ENCODE assay signal across 23 mouse cellular contexts in genomic region chr16:36931381-36931780, GRCm38 (mm10). TPM values are rescaled to one million over a fixed set of nuclear protein-coding genes. Genes with fewer than 3 reads are reported as not detected.
DNase-seq lines count a peak whose midpoint lies in the region; ATAC-seq and TF ChIP-seq lines count a peak whose summit lies in the region.
"Had no signal": no experiment of that assay in that cellular context is flagged by ENCODE, and none has a peak within 500 bp of the region (broad histone marks: within the 10 kb centered on the region; RNA-seq: fewer than 3 reads in every experiment).

No protein-coding gene starts in this region.

- H3K4me1 ChIP-seq in embryonic facial prominence, embryonic 12.5 days: no peaks in the 10 kb centered on the region
- no peaks in the 10 kb centered on the region for H3K4me1 ChIP-seq in embryonic facial prominence, embryonic 10.5 days
- peaks cover 27% of the 10 kb centered on the region; the same call in 1 of the 2 replicates for H3K4me1 ChIP-seq in spleen, adult 2 months (ENCODE audit: control insufficient read depth, insufficient read depth, insufficient read length)
- H3K4me1 ChIP-seq in bone marrow macrophage, adult 2 months (ENCODE audit: control insufficient read depth, insufficient read depth, low read length): peaks cover 47% of the 10 kb centered on the region
- H3K4me1 ChIP-seq in limb, embryonic 12.5 days (replicated peaks): peaks cover 6% of the 10 kb centered on the region
- H3K4me1 ChIP-seq: forebrain, embryonic 12.5 days; hindbrain, embryonic 13.5 days had no signal

- 91% methylated on average over 10 of the region's 10 CpGs for WGBS in embryonic facial prominence, embryonic 12.5 days
- WGBS in embryonic facial prominence, embryonic 10.5 days: 92% methylated on average over 10 of the region's 10 CpGs
- 98% methylated on average over 10 of the region's 10 CpGs for WGBS in spleen, adult 2 months
- WGBS in limb, embryonic 12.5 days: 78% methylated on average over 10 of the region's 10 CpGs

- no peak overlapping the region for H3K9ac ChIP-seq in embryonic facial prominence, embryonic 12.5 days
- H3K9ac ChIP-seq in limb, embryonic 12.5 days (replicated peaks): no peak overlapping the region
- H3K9ac ChIP-seq: forebrain, embryonic 12.5 days; forebrain, postnatal 0 days; heart, embryonic 15.5 days; hindbrain, embryonic 13.5 days had no signal

- H3K36me3 ChIP-seq in embryonic facial prominence, embryonic 12.5 days: peaks cover 51% of the 10 kb centered on the region
- peaks cover 70% of the 10 kb centered on the region for H3K36me3 ChIP-seq in embryonic facial prominence, embryonic 10.5 days (replicated peaks)
- H3K36me3 ChIP-seq in spleen, adult 2 months (ENCODE audit: control insufficient read depth, insufficient read depth, low read length): peaks cover 14% of the 10 kb centered on the region
- H3K36me3 ChIP-seq in limb, embryonic 12.5 days: peaks cover 69% of the 10 kb centered on the region

- no peak for ATAC-seq in embryonic facial prominence, embryonic 12.5 days (ENCODE audit: insufficient number of reproducible peaks, insufficient read depth, low FRiP score, low TSS enrichment)
- ATAC-seq in limb, embryonic 12.5 days (ENCODE audit: insufficient number of reproducible peaks, insufficient read depth, low FRiP score, low TSS enrichment, low read depth): no peak
- ATAC-seq: CD4-positive, CD25-positive, alpha-beta regulatory T cell, adult 4 months; forebrain, postnatal 0 days; hindbrain, postnatal 0 days had no signal

- DNase-seq in embryonic facial prominence, embryonic 10.5 days (ENCODE audit: low spot score): no peak
- no peak for DNase-seq in spleen, adult 2 months (ENCODE audit: low read depth in 1 of 2, low spot score in 2 of 2)
- DNase-seq in spleen, postnatal 36 days (ENCODE audit: low spot score in 2 of 2): no peak
- no peak for DNase-seq in right cerebral cortex, postnatal 10 days (ENCODE audit: low spot score in 2 of 2)
- DNase-seq in left cerebral cortex, adult 18-20 months (ENCODE audit: low spot score in 2 of 2): no peak
- DNase-seq: cerebellum, adult 11-12 months; cerebellum, adult 9-11 months; cerebellum, postnatal 36 days; forebrain, postnatal 0 days; gastrocnemius, postnatal 36 days; heart, adult 18-20 months; heart, postnatal 14 days had no signal

- H3K27ac ChIP-seq in embryonic facial prominence, embryonic 12.5 days: 0 out of 2 replicates have a peak overlapping the region, but pooled peaks have one; percentile 8
- H3K27ac ChIP-seq in embryonic facial prominence, embryonic 10.5 days (replicated peaks): no peak overlapping the region
- H3K27ac ChIP-seq in spleen, adult 2 months (ENCODE audit: insufficient read depth, low read length): peak overlapping the region; percentile 88
- H3K27ac ChIP-seq in bone marrow macrophage, adult 2 months (ENCODE audit: insufficient read depth, low read depth, low read length): peak overlapping the region; percentile 63
- peak overlapping the region; percentile 17; the same call in 1 of the 2 replicates for H3K27ac ChIP-seq in limb, embryonic 12.5 days
- H3K27ac ChIP-seq: forebrain, embryonic 12.5 days; heart, embryonic 15.5 days; hindbrain, embryonic 13.5 days; hindbrain, postnatal 0 days had no signal

- no peak overlapping the region for H3K4me3 ChIP-seq in embryonic facial prominence, embryonic 12.5 days
- no peak overlapping the region for H3K4me3 ChIP-seq in embryonic facial prominence, embryonic 10.5 days
- H3K4me3 ChIP-seq in spleen, adult 2 months (ENCODE audit: extremely low read depth, insufficient read depth, insufficient read length): no peak overlapping the region
- H3K4me3 ChIP-seq in bone marrow macrophage, adult 2 months (ENCODE audit: insufficient read depth, low read length): no peak overlapping the region
- H3K4me3 ChIP-seq in limb, embryonic 12.5 days (replicated peaks): no peak overlapping the region
- H3K4me3 ChIP-seq: forebrain, embryonic 12.5 days; heart, embryonic 15.5 days; hindbrain, embryonic 13.5 days had no signal

- no peaks in the 10 kb centered on the region for H3K9me3 ChIP-seq in embryonic facial prominence, embryonic 12.5 days
- H3K9me3 ChIP-seq in embryonic facial prominence, embryonic 10.5 days: no peaks in the 10 kb centered on the region
- H3K9me3 ChIP-seq in limb, embryonic 12.5 days: no peaks in the 10 kb centered on the region
- H3K9me3 ChIP-seq: forebrain, embryonic 12.5 days; heart, embryonic 15.5 days; hindbrain, embryonic 13.5 days had no signal

- H3K27me3 ChIP-seq in embryonic facial prominence, embryonic 12.5 days: no peaks in the 10 kb centered on the region
- no peaks in the 10 kb centered on the region for H3K27me3 ChIP-seq in embryonic facial prominence, embryonic 10.5 days (replicated peaks; ENCODE audit: low read depth, poor library complexity, severe bottlenecking)
- H3K27me3 ChIP-seq in spleen, adult 2 months (ENCODE audit: control insufficient read depth, insufficient read depth, low read length): no peaks in the 10 kb centered on the region
- H3K27me3 ChIP-seq in limb, embryonic 12.5 days: no peaks in the 10 kb centered on the region
- H3K27me3 ChIP-seq: forebrain, embryonic 12.5 days; heart, embryonic 15.5 days; hindbrain, embryonic 13.5 days had no signal

- TF ChIP-seq CTCF in spleen, adult 2 months (IDR thresholded peaks at IDR 0.05; ENCODE audit: extremely low read depth, insufficient read depth, insufficient read length, insufficient replicate concordance): no peak
- TF ChIP-seq CTCF in bone marrow macrophage, adult 2 months (IDR thresholded peaks at IDR 0.05; ENCODE audit: low read depth, low read length): no peak

- H3K4me2 ChIP-seq in embryonic facial prominence, embryonic 12.5 days (replicated peaks): no peak overlapping the region
- H3K4me2 ChIP-seq in limb, embryonic 12.5 days: no peak overlapping the region
- H3K4me2 ChIP-seq: forebrain, embryonic 12.5 days; heart, embryonic 11.5 days; heart, embryonic 15.5 days; hindbrain, embryonic 13.5 days had no signal

- no peak for TF ChIP-seq POLR2A in spleen, adult 2 months (IDR thresholded peaks at IDR 0.05; ENCODE audit: low read depth, low read length)
- no peak for TF ChIP-seq POLR2A in bone marrow macrophage, adult 2 months (IDR thresholded peaks at IDR 0.05; ENCODE audit: borderline replicate concordance, low read depth, low read length)

RNA-seq across cellular contexts. Expression of gene Hcls1, which starts 3.4 kb away (rescaled TPM):
- polyA plus RNA-seq in embryonic facial prominence, embryonic 12.5 days (2016; fragmentation: Nextera tagmentation; extraction: Ambion mirVana): 3.4 TPM in 2 replicates
- polyA plus RNA-seq in embryonic facial prominence, embryonic 10.5 days (2016; fragmentation: Nextera tagmentation; extraction: Ambion mirVana): 1.5 and 3.0 TPM in 2 replicates
- 114 and 126 TPM in 2 replicates for polyA plus RNA-seq in spleen, adult 2 months (2012; rRNA removed)
- 349 and 368 TPM in 2 replicates for polyA plus RNA-seq in bone marrow macrophage, adult 2 months (2012; ENCODE audit: insufficient read depth, insufficient read length, missing spikeins)
- polyA plus RNA-seq in limb, embryonic 12.5 days (2016; fragmentation: Nextera tagmentation; extraction: Ambion mirVana): 2.7 and 3.2 TPM in 2 replicates
- 1 to 10 TPM; 4.5 to 4.7 TPM for total RNA-seq in left cerebral cortex, adult 18-20 months (2021)

RNA-seq across cellular contexts. Expression of gene Golgb1, which starts 56.4 kb away (rescaled TPM):
- polyA plus RNA-seq in embryonic facial prominence, embryonic 12.5 days (2016; fragmentation: Nextera tagmentation; extraction: Ambion mirVana): 94.0 and 105 TPM in 2 replicates
- 76.0 and 80.5 TPM in 2 replicates for polyA plus RNA-seq in embryonic facial prominence, embryonic 10.5 days (2016; fragmentation: Nextera tagmentation; extraction: Ambion mirVana)
- polyA plus RNA-seq in spleen, adult 2 months (2012; rRNA removed): 21.8 and 31.8 TPM in 2 replicates
- polyA plus RNA-seq in bone marrow macrophage, adult 2 months (2012; ENCODE audit: insufficient read depth, insufficient read length, missing spikeins): 40.6 and 41.5 TPM in 2 replicates
- polyA plus RNA-seq in limb, embryonic 12.5 days (2016; fragmentation: Nextera tagmentation; extraction: Ambion mirVana): 88.7 and 91.6 TPM in 2 replicates
- 10 to 100 TPM; 79.6 to 84.8 TPM for total RNA-seq in left cerebral cortex, adult 18-20 months (2021)

RNA-seq across cellular contexts. Expression of gene Eaf2, which starts 56.6 kb away (rescaled TPM):
- 1.7 and 1.8 TPM in 2 replicates for polyA plus RNA-seq in embryonic facial prominence, embryonic 12.5 days (2016; fragmentation: Nextera tagmentation; extraction: Ambion mirVana)
- polyA plus RNA-seq in embryonic facial prominence, embryonic 10.5 days (2016; fragmentation: Nextera tagmentation; extraction: Ambion mirVana): 1.4 and 2.1 TPM in 2 replicates
- polyA plus RNA-seq in spleen, adult 2 months (2012; rRNA removed): 1.9 and 2.1 TPM in 2 replicates
- polyA plus RNA-seq in bone marrow macrophage, adult 2 months (2012; ENCODE audit: insufficient read depth, insufficient read length, missing spikeins): 1.3 TPM in 1 of 2 replicates, not detected in the other
- 1.1 and 1.7 TPM in 2 replicates for polyA plus RNA-seq in limb, embryonic 12.5 days (2016; fragmentation: Nextera tagmentation; extraction: Ambion mirVana)
- 1 to 10 TPM in 1 of 2 experiments, under 1 TPM in 1; 0.94 to 1.7 TPM for total RNA-seq in left cerebral cortex, adult 18-20 months (2021)
- total RNA-seq: gastrocnemius, postnatal 36 days; hematopoietic stem cell, adult 5-6 weeks had no signal

RNA-seq across cellular contexts. Expression of gene Fbxo40, which starts 58.9 kb away (rescaled TPM):
- 0.12 and 0.24 TPM in 2 replicates for polyA plus RNA-seq in embryonic facial prominence, embryonic 12.5 days (2016; fragmentation: Nextera tagmentation; extraction: Ambion mirVana)
- polyA plus RNA-seq in embryonic facial prominence, embryonic 10.5 days (2016; fragmentation: Nextera tagmentation; extraction: Ambion mirVana): 0.15 and 0.46 TPM in 2 replicates
- 0.01 and 0.07 TPM in 2 replicates for polyA plus RNA-seq in spleen, adult 2 months (2012; rRNA removed)
- polyA plus RNA-seq in bone marrow macrophage, adult 2 months (2012; ENCODE audit: insufficient read depth, insufficient read length, missing spikeins): 0.19 TPM in 1 of 2 replicates, not detected in the other
- polyA plus RNA-seq in limb, embryonic 12.5 days (2016; fragmentation: Nextera tagmentation; extraction: Ambion mirVana): 0.08 and 0.12 TPM in 2 replicates
- under 1 TPM in 1 of 2 experiments, not detected in 1; 0.73 TPM for total RNA-seq in left cerebral cortex, adult 18-20 months (2021)
- polyA plus RNA-seq: forebrain, embryonic 12.5 days; hindbrain, embryonic 13.5 days; intestine, embryonic 14.5 days had no signal

Comparison
In these comparisons a context has a peak if more than half of its experiments do, and no peak if none do; other contexts are left out.
1. RNA of gene Hcls1, which starts 3.4 kb away (polyA plus RNA-seq): 349 to 368 TPM in bone marrow macrophage, adult 2 months and 114 to 126 TPM in spleen, adult 2 months; 3.4 TPM in embryonic facial prominence, embryonic 12.5 days, 1.5 to 3.0 TPM in embryonic facial prominence, embryonic 10.5 days and 2.7 to 3.2 TPM in limb, embryonic 12.5 days; every median in the first group is over 10 times any median in the second.